Mouse (Mus musculus): ENCODE measurements around the gene Yju2.
"Not testable (repeated sequence)": the region's sequence is repeated elsewhere in the genome, so short reads cannot be mapped to it uniquely, and the experiment has no call there.

The Yju2 gene

DNA sequence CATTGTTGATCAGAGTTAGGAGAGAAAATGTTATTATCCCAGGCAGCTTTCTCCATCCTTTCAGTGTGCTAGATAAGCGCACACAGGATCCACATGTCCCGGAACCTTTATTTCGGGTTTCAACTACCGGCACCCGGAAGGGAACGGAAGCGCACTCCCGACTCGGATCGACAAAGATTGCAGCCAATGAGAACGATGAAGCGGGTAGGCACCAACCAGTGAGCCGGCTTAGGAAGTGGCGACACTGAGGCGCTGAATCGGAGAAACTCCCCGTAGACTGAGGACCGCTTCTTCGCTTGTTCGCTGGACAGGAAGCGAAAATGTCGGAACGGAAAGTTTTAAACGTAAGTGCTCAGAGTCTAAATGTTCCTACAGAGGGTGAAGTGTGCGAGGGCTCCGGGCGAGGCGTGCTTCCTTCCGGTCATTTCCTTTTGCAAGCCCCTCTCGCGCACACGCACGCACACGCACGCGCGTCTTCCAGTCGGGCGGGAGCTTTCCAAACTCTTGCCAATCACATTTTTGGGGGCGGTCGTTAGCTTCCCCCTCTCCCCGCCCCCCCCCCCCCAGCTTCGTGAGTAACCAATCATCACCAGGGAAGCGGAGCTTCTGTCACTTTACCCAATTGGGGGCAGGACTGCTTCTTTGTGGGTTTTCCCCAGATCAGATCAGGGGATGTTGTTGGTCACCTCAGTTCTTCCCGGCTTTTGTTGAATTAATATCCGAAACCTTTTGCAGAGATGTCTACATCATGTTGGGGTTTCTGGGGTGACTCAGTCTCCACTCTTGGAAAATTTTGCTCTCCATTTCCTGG lies at the start of gene Yju2:
Gene Yju2, plus strand, starts transcription at position 182 of the 811 bp plus-strand sequence.
- DNase-seq (ENCODE audit: extremely low spot score): peak; percentile 96

DNA sequence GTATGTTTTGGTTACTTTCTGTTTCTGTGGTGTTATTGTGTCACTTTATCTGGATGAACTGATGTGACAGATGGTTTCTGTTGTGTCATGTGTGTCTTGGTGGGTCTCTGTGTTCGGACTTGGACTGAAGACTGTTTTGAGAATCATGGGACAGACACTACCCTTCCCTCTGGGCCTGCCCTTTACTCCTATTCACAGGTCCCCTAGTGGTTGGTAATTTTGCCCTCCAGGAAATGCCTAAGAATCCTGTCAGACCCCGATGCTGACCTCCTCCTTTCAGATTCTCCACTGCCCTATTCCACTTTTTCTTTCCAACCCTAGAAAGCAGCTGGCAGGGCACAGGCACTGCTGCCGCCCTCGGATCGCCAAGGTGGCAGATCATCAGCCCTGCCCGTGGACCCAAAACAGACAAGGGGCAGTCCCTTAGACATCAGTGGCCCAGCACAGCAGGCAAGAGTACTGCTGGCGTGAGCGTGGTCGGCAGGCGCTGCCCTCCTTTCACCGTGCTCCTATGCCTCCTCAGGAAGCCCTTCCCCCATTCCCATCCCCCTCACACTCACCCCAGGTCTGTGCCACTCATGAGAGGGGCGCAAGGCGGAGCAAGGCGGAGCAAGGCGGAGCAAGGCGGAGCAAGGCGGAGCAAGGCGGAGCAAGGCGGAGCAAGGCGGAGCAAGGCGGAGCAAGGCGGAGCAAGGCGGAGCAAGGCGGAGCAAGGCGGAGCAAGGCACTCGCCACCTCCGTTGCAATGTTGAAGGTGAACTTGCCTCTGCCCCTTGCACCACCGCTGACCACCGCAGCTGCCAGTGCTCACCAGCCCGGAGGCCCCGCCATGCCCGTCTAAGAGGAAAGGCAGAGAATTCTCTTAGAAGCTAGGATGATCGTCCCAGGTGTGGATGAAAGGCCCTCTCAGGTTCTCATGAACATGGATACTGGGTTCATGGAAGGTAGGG lies 27.1 kb upstream of the Yju2 start:
- peak; percentile 83 for DNase-seq (ENCODE audit: extremely low spot score)

DNA sequence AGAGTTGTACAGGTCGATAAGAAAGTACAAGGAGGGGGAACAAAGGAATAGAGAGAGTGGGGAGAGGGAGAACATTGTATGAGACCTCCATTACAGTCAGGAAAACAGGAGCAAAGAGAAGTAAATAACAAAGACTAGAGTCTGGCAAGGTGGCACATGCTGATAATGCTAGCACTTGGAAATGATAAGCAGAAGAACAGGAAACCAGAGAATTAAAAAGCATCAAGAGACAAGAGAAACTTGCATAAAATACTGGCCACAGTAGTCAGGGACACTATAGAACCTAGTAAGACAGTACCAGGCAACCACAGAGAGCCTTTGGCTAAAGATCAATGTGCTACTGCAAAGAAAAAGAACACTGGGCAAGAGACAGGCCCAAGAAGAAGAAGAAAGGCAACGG lies 26.3 kb upstream of the Yju2 start:
- DNase-seq (ENCODE audit: extremely low spot score): no peak

DNA sequence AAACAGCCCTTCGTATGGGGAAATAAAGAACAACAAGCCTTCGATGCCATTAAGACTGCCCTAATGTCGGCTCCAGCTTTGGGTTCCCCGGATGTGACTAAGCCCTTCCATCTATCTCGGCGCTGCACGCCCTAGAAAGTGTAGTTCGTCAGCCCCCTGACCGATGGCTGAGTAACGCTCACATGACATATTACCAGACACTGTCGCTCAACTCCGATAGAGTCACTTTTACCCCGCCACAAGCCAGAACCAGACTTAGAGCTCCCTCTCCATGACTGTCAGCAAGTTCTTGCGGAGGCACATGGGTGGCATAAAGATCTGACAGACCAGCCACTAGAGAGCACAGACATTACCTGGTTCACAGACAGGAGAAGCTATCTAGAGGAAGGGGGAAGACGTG lies 25.7 kb upstream of the Yju2 start:
- DNase-seq (ENCODE audit: extremely low spot score): no peak

DNA sequence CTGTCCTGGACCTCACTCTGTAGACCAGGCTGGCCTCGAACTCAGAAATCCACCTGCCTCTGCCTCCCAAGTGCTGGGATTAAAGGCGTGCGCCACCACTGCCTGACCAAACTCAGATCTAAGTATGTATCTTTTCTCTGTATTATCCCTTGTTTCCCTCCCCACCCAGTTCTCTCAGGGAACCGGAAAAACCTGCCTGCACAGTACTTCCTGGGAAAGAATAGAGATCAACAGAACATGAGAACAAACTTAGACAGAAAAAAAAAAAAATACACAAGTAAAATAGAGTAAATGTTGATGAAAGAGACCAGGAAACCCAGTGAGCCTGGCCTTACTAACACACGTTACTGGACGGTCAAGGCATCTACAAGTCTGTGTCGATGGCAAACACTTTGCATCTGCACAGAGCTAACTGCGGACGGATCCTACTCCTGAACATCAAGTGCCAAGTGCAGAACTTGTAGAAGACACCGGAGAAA lies 14.5 kb upstream of the Yju2 start:
- DNase-seq (ENCODE audit: extremely low spot score): not testable (repeated sequence)

DNA sequence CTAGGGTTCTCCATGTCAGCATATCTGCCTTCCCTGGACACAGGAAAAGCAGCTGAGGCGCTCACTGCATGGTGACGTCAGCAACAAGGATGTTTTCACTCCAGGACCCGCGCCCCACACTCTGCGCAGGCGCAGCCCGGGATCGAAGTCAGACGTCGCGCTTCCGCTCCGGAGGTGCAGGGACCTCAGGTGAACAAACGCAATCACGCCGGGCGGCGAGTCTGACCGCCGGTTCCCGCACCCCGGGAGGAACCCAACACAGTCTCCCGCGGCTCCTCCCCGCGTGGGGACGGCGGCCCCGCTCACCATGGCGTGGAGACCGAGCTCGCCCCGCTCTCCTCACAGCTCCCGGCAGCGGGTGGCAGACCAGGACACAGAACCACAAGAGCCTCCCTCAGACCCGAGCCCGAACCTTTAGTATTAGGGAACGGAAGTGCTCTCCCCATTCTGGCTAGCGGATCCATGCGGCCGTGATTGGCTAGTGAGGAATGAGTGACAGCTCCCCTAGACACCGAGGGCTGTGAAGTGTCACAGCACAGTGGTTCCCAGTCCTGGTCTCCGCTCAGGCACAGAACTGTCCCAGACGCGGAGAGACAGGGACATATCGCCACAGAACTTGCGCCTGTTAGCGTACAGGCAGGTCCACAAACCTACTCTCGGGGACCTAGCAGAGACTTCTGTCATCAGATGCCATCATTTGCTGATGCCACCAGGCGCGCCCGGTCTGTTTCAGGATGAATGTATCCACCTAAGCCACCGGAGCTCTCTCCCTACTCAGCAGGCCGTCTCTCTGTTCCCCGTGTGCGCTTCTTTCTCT lies 13.8 kb upstream of the Yju2 start:
- DNase-seq (ENCODE audit: extremely low spot score): peak; percentile 72

DNA sequence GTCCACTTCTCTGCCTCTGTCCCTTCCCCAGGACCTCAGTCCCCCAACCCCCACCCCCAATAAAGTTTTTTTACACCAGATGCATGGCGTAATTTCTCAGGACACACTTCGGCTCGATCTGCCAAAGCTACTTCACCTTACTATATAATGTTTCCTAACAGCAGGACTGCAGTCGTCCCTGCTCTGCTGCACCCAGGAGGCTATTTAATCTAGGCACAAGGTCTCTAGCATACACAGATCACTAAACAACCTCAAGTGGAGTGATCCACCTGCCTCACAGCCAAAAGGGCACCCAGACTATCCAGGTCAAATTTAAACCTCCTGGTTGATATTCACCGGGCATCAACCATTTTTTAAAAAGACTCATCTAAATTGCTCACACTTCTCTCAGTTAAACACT lies 13.2 kb upstream of the Yju2 start:
- no peak for DNase-seq (ENCODE audit: extremely low spot score)

DNA sequence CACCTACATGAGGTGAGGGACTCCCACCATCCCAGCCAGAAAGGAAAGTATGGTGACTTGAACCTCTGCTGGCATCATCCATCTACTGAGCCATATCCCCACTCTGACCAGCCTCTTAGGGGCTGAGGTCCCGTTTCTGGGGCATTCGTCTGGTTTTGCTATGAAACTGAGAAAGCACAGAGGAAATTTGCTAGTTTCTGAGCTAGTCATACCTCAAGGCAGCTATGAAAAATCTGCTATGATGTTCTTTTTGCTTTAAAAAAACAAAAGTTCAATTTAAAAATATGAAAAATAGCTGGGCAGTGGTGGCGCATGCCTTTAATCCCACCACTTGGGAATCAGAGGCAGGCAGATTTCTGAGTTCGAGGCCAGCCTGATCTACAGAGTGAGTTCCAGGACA lies 10.3 kb upstream of the Yju2 start:
- DNase-seq (ENCODE audit: extremely low spot score): no peak

DNA sequence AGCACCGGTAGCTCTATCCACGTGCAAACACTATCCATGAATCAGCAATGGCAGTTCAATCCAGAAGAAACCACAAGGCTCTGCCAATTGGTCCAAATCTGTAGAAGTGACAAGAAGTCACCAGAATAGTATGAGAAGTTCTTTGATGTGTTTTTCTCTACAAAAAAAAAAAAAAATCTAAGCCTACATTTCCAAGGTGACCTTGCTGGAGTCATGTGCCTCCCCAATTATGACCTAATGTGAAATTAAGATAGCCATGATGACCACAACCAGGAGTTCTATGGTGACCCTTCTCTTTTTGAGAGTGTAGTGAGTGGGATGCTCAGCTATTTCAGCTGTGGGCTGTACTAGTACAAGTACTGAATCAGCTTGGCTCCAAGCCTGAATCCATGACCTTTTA lies 9.5 kb upstream of the Yju2 start, which contains the start of gene Zfp119b:
Gene Zfp119b, minus strand, starts transcription at position 101 of the 400 bp plus-strand sequence.
- DNase-seq (ENCODE audit: extremely low spot score): no peak

DNA sequence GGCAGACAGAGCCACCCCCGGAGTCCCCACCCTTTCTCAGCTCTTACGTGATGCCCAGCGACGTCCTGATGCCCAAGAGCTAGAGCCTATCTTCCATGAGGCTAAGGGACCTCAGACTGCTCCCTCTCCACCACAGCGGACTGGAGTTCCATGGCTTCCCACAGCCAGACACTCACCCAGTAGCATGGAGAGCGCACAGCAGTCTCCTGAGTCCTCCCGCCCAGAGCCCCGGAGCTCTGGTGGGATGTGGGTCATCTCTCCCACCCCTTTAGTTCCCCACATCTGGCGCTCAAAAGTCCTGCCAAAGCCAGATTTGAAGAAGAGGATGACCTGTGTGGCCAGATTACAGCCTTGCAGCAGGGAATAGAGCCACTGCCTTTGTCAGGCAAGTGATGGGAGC lies 8.3 kb upstream of the Yju2 start:
- no peak for DNase-seq (ENCODE audit: extremely low spot score)

DNA sequence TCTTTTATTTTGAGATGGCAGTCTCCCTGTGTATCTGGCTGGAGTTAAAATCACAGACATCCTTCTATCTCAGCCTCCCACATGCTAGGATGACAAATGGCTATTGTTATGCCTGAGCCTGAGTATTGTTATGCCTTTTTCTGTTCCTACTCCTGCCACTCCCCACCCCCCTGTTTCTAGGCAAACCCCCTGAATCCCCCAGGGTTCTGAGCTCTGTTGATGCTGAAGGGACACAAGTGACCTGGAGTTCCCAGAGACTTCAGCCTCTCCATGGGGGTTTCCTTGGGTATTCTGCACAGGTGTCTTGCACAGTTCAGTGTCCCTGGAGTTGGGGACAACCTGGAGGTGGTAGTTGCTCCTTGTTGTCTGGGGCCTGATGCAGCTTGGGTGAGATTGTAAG lies 6.9 kb upstream of the Yju2 start:
- no peak for DNase-seq (ENCODE audit: extremely low spot score)

DNA sequence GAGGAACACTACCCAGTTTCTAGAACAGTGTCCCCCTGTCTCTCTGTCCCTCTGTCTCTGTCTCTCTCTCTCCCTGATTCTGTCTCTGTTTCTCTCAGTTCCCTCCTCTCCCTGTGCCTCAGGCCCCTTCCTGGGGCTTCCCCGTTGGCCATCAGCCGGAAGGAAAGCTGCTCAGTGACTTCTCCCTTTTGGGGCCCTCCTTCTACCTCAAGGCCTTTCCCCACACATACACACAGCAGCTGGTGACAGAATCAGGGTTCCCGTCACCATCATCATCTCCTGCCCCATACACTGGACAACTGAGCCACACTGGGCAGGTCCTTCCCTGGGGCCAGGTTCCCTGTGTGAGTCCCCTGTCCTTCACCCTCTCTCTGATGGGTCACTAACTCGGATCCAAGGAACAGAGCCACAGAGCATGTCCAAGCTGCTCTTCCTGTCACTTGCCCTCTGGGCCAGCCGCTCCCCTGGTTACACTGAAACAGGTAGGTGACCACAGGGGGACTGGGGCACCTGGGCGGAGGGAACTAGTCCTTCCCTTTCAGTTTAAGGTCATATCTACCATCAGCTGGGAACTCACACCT lies 6.4 kb upstream of the Yju2 start, which contains the start of gene Ebi3:
Gene Ebi3, plus strand, starts transcription at position 194 of the 581 bp plus-strand sequence.
- no peak for DNase-seq (ENCODE audit: extremely low spot score)

DNA sequence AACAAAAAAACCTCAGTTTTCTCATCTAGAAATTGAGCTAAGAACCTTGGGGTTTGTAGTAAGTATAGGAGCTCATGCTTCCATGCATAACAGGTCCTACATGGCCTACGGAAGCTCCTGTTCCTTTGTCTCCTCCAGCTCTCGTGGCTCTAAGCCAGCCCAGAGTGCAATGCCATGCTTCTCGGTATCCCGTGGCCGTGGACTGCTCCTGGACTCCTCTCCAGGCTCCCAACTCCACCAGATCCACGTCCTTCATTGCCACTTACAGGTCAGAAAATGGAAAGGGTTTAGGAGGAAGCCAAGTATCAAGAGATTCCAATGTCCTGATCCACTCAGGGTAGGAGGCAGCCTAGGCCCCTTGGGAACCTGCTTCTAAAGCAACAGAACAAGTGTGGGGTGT lies 5.1 kb upstream of the Yju2 start:
- no peak for DNase-seq (ENCODE audit: extremely low spot score)

DNA sequence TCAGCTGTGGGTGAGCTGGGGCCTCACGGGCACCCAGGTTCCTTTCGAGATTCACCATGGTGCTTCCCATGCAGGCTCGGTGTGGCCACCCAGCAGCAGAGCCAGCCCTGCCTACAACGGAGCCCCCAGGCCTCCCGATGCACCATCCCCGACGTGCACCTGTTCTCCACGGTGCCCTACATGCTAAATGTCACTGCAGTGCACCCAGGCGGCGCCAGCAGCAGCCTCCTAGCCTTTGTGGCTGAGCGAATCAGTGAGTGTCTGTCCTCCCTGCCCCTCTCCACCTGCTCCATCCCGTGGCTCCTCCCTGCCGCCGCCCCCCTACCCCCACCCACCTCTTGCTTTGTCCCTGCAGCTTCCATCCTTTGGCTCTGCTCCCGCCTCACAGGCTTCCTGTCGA lies 4.7 kb upstream of the Yju2 start:
- DNase-seq (ENCODE audit: extremely low spot score): no peak

DNA sequence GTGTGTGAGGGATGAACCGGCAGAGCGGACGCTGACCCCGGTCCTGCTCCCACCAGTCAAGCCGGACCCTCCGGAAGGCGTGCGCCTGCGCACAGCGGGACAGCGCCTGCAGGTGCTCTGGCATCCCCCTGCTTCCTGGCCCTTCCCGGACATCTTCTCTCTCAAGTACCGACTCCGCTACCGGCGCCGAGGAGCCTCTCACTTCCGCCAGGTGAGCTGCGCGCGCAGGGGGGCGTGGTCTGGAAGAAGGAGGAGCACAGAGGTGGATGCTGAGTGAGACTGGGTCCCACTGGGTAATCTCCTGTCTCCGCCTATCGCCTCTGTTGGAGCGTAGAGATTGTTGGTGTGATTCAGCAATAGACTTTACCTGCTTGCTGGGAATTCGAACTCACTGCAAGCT lies 2.8 kb upstream of the Yju2 start:
- DNase-seq (ENCODE audit: extremely low spot score): peak; percentile 81

DNA sequence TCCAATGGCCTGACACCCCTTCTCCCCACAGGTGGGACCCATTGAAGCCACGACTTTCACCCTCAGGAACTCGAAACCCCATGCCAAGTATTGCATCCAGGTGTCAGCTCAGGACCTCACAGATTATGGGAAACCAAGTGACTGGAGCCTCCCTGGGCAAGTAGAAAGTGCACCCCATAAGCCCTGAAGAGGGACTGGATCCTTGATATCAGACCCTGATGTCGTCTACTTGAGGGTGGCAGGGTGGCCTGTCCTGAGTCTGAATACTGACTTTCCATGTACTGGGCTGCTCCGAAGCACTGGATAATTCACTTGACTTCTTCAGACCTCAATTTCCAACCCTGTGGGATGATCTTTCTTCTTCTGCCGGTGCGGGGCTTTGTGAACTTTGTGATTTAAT lies 2.3 kb upstream of the Yju2 start:
- DNase-seq (ENCODE audit: extremely low spot score): no peak

DNA sequence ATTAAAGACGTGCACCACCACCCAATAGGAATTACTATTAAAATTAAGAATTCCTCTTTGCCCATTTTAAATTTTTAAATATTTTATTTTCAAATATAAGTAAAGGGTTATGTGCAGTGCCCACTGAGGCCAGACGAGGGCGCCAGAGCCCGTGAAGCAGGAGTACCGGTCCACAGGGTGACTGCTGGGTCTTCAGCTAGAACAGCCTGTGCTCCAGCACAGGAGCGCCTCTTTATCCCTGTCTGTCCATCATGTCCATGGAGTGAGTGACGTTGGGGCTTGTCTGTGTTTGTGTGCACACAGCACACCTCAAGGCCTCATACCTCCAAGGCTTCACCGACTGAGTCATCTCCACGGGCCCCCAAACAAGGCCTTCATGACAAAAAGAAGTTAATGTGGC lies 1.7 kb upstream of the Yju2 start:
- peak; percentile 69 for DNase-seq (ENCODE audit: extremely low spot score)

DNA sequence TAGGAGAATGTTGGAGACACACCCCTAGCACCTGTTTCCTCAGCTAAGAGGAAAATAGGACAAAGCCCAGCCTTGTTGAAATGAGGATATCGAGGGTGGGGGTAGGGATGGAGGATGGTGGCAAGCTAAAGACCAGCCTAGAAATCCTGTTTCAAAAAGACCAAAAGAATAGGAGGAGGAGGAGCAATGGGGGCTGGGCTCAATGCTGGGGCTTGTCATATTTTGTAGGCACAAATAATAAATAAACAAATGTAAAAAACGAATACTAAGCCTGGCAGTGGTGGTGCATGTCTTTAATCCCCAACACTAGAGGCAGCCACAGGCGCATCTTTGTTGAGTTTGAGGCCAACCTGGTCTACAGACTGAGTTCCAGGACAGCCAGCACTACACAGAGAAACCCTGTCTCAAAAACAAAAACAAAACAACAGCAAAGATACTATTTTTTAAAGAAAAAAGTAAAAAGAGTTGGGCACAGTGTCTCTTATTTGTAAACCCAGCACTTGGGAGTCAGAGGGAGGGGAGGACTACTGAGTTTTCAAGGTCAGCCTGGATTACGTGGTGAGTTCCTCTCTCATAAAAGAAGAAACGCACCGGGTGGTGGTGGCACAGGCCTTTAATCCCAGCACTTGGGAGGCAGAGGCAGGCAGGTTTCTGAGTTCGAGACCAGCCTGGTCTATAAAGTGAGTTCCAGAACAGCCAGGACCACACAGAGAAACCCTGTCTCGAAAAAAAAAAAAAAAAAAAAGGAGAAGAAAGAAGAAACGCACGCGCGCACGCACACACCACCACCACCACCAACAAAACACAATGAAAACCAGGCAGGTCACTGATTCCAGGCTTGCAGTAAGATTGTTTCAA lies 944 bp upstream of the Yju2 start:
- no peak for DNase-seq (ENCODE audit: extremely low spot score)

DNA sequence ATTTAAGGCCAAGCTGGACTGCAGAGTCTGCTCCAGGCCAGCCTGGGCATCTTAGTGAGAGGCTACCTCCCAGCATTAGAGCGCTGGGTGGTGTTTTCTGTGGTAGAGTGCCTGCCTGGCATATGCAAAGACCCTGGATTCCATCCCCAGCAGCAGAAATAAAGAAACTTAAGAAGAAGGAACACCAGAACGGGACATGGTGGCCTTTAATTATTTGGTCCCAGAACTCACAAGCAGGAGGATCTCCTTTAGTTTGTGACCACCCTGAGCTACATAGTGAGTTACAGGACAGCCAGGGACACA lies 364 bp upstream of the Yju2 start:
- DNase-seq (ENCODE audit: extremely low spot score): no peak

DNA sequence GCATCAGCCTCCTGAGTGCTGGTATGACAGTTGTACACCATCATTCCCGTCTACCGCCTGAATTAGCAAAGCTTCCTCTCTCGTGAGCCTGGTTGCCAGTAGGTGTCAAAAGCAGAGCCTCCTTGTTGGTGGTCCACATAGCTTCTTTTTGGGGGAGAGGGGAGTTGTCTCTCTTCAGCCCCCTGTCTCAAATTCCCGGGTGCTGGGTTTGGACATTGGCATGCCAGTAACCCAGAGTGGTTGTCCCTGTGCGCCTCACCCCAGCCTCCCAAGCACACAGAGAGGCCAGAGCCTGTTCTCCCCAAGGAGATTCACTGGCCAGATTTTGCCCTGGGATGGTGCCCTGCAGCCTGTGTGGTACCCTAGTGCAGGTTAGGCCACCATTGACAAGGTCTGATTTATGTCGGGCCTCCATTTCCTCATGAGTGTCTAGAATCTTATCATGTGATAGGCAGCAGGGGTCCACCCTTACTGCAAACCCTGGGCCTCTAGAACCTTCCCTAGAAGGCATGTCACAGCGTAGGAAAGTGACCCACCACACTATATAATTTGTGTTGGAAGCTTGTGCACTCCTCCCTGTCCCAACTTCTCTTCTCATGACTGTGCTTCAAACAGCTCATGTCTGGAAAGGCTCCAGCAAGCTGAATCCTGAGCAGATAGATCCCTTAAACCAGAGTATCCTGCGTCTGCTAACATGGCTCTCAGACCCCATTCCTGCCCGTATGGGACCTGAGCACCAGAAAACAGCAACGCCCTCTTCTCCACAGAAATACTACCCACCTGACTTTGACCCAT lies 1.2 kb downstream of the Yju2 start:
- DNase-seq (ENCODE audit: extremely low spot score): no peak

All from embryo, embryonic 9.5 days (tissue).